Mouse (Mus musculus) midbrain, embryonic 11.5 days (tissue): Measurements from ENCODE around the gene Wdr54. TPM values are rescaled to one million over a fixed set of nuclear protein-coding genes. Genes with fewer than 3 reads are reported as not detected.

ENCODE experiments used
- ATAC-seq: fragments of 200-750 bp; cut with Nextera tagmentation; 2 replicates; pipeline ENCODE4 v1.8.0; 2017; ENCODE audit warnings: moderate TSS enrichment, moderate library complexity; ENCODE audit not compliant: low FRiP score
- DNase-seq: peaks from one replicate; pipeline ENCODE4 v3.0.0; 2015; ENCODE audit warnings: low spot score; ENCODE audit errors: missing footprints
- H3K27ac ChIP-seq: fragments of 300-500 bp; sonication (generic); 2 replicates; pipeline ENCODE4 v1.5.1; 2014; ENCODE audit warnings: low read depth, low read length
- H3K27me3 ChIP-seq: fragments of 300-500 bp; sonication (generic); 2 replicates; pipeline ENCODE4 v1.6.1; 2014; ENCODE audit warnings: mild to moderate bottlenecking, low read length, moderate library complexity, mixed read lengths; ENCODE audit not compliant: control insufficient read depth, insufficient read depth
- H3K36me3 ChIP-seq: fragments of 300-500 bp; sonication (generic); 2 replicates; pipeline ENCODE4 v1.6.1; 2014; ENCODE audit warnings: mild to moderate bottlenecking, low read length, moderate library complexity, mixed read lengths; ENCODE audit not compliant: control insufficient read depth, insufficient read depth
- H3K4me1 ChIP-seq: fragments of 300-500 bp; sonication (generic); 2 replicates; pipeline ENCODE4 v1.6.1; 2014; ENCODE audit warnings: low read length; ENCODE audit not compliant: control insufficient read depth, insufficient read depth
- H3K4me2 ChIP-seq: fragments of 300-500 bp; sonication (generic); 2 replicates; pipeline ENCODE4 v1.6.1; 2014; ENCODE audit warnings: mild to moderate bottlenecking, moderate library complexity
- H3K4me3 ChIP-seq: fragments of 300-500 bp; sonication (generic); 2 replicates; pipeline ENCODE4 v1.5.1; 2014; ENCODE audit warnings: low read depth, low read length
- H3K9ac ChIP-seq: fragments of 300-500 bp; sonication (generic); 2 replicates; pipeline ENCODE4 v1.6.1; 2014; ENCODE audit warnings: low read length
- H3K9me3 ChIP-seq: fragments of 300-500 bp; sonication (generic); 2 replicates; pipeline ENCODE4 v1.6.1; 2016; ENCODE audit warnings: low read length; ENCODE audit not compliant: control insufficient read depth
- WGBS: fragments of 180-500 bp; shearing (Covaris S2); extraction: QIAGEN DNeasy Blood & Tissue Kit; methylation state at CpG from one replicate; pipeline ENCODE4 v1.1.7; 2014; 5-methylcytosine and 5-hydroxymethylcytosine counted together
- polyA plus RNA-seq: library from polyadenylated mRNA; unstranded; fragments of >200 nt; fragmentation: Nextera tagmentation; extraction: Ambion mirVana; gene quantifications from 2 replicates; pipeline ENCODE4 v1.2.1, GENCODE M21; 2014

Gene Wdr54
- polyA plus RNA-seq, 1 experiment from 2014 or later: 13.7 TPM

GRCm38 (mm10) chr6:83147280-83147679 is 8.9 kb downstream of the Wdr54 start:
- H3K4me1 ChIP-seq: peaks cover 12% of the 10 kb centered on the region

DNA sequence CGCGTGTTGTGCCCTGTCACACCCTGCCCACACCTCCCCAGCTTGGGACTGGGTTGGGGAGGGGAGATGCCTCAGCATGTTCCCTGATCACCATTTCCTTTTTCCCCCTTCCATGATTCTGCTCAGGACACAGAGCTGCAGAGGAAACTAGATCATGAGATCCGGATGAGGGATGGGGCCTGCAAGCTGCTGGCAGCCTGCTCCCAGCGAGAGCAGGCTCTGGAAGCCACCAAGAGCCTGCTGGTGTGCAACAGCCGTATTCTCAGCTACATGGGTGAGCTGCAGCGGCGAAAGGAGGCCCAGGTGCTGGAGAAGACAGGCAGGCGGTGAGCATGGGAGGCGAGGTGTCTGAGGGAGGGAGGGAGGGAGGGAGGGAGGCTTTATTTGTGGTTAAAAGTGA is 10.4 kb downstream of the Wdr54 start:
- Histone ChIP-seq H3K36me3 (0 out of 2 replicates have a peak, but pooled peaks cover 5% of the 10 kb centered on the region), H3K4me1 (peaks cover 12% of the 10 kb centered on the region), H3K27me3 (no peaks in the 10 kb centered on the region; the same call in 1 of the 2 replicates), H3K4me3 (no peak overlapping the region), H3K4me2 (no peak overlapping the region), H3K9ac (no peak overlapping the region), H3K27ac (no peak overlapping the region), H3K9me3 (no peaks in the 10 kb centered on the region)
- no peak for ATAC-seq
- WGBS: 78% methylated on average over 9 of the region's 9 CpGs
- DNase-seq: no peak

More at GRCm38 (mm10) chr6:83147280-83147679, 8.9 kb downstream of the Wdr54 start:
- 53% methylated on average over 7 of the region's 7 CpGs for WGBS
- no peak overlapping the region for H3K27ac ChIP-seq
- H3K4me2 ChIP-seq: no peak overlapping the region
- no peaks in the 10 kb centered on the region; the same call in 1 of the 2 replicates for H3K27me3 ChIP-seq
- no peak for DNase-seq
- H3K9me3 ChIP-seq: no peaks in the 10 kb centered on the region
- no peak overlapping the region for H3K9ac ChIP-seq
- H3K4me3 ChIP-seq: no peak overlapping the region
- no peak for ATAC-seq
- H3K36me3 ChIP-seq: 0 out of 2 replicates have a peak, but pooled peaks cover 5% of the 10 kb centered on the region

DNA sequence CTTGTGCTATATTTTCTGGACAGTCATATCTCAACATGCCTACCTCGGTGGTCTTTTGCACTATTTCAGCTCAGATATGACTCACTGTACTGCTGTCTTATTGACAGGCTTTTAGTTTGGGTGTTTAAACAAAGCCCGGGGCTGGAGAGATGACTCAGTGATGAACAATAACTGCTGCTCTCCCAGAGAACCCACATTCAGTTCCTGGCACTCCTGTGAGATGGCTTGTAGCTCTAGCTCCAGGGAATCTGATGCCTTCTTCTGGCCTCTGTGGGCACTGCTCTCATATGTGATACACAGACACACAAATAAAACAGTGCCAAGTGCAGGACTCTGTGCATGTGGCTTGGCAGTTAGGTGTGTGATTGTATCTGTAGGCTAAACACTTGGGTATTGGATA is 11.0 kb downstream of the Wdr54 start:
- Histone ChIP-seq H3K27me3 (no peaks in the 10 kb centered on the region; the same call in 1 of the 2 replicates), H3K27ac (no peak overlapping the region), H3K4me3 (no peak overlapping the region), H3K4me2 (no peak overlapping the region), H3K9ac (no peak overlapping the region), H3K9me3 (no peaks in the 10 kb centered on the region), H3K36me3 (0 out of 2 replicates have a peak, but pooled peaks cover 5% of the 10 kb centered on the region), H3K4me1 (peaks cover 10% of the 10 kb centered on the region)
- DNase-seq (no peak), ATAC-seq (no peak)
- WGBS: 73% methylated on average over 2 of the region's 2 CpGs

DNA sequence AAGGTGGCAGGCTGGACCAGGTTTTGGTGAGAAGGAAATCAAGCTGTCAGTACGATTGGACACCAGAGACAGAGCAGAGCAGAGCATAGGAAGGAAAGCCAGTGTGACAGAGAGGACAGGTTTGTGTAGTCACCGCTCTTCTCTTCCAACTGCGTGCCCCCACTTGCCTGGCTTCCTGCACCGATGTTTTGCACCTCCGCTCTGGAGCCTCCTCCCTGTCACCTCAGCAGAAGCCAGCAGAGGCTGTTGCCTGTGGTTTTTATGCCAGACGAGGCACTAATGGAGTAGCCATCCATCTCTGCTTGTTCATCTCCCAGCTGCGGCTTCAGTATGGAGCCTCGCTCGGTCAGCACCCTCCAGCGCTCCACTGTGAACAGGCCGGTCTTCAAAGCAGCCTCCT is 13.3 kb downstream of the Wdr54 start:
- no peak for DNase-seq
- Histone ChIP-seq H3K27me3 (no peaks in the 10 kb centered on the region; the same call in 1 of the 2 replicates), H3K4me2 (no peak overlapping the region), H3K4me3 (no peak overlapping the region), H3K9ac (no peak overlapping the region), H3K9me3 (no peaks in the 10 kb centered on the region), H3K4me1 (peaks cover 24% of the 10 kb centered on the region), H3K36me3 (no peaks in the 10 kb centered on the region), H3K27ac (no peak overlapping the region)
- no peak; the same call in 1 of the 2 replicates for ATAC-seq
- 53% methylated on average over 11 of the region's 11 CpGs for WGBS

DNA sequence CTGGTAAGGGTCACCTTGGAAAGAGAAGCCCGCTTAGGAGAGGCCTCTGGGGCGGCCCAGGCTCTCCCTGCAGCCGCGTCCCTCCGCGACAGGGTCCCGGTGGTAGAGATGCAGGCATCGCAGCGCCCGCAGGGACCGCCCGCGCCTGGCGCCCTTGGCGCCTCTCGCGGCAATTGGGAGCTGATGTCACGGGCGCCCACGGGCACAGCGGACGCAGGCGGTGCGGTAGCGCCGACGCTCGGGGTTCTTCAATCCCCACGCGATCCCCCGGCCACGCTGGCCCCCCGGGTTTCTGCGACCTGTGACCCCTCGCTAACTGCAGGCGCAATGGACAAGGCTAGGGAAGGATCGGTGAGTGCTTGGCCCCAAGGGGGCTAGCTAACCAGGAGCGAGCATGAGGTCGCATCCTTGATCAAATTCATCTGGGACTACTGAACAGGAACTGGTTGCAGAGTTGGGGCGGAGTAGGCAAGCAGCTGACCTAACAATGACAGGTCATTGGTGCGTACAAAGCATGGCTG is 13.9 kb downstream of the Wdr54 start:
- Histone ChIP-seq H3K9ac (peak overlapping the region; percentile 57), H3K4me3 (peak overlapping the region; percentile 31), H3K4me1 (peaks cover 27% of the 10 kb centered on the region), H3K27ac (no peak overlapping the region), H3K27me3 (no peaks in the 10 kb centered on the region; the same call in 1 of the 2 replicates), H3K9me3 (no peaks in the 10 kb centered on the region), H3K4me2 (peak overlapping the region; percentile 54), H3K36me3 (no peaks in the 10 kb centered on the region)
- ATAC-seq (peak; percentile 22; the same call in 1 of the 2 replicates), DNase-seq (peak; percentile 88)
- 3% methylated on average over 41 of the region's 41 CpGs for WGBS

DNA sequence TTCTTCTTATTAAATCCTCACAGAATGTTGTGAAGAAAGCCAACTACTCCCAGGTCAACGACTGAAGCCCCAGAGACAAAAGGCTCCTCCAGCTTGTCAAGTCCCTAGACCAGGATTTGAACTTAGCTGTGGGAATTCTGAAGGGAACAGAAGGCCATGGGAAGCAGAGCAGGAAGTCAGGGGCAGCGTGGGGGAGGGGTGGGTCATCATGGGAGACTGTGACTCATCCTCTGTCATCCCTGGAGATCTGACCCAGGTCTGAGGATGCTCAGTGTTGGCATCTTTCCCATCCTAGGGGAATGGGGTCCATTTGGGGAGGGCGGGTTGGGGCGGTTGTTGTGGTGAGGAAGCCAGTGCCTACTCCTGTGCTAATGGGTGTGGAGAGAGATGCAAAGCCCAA is 14.6 kb downstream of the Wdr54 start:
- Histone ChIP-seq H3K27me3 (no peaks in the 10 kb centered on the region; the same call in 1 of the 2 replicates), H3K4me1 (peaks cover 33% of the 10 kb centered on the region), H3K4me3 (no peak overlapping the region), H3K9ac (no peak overlapping the region), H3K4me2 (peak overlapping the region; percentile 54), H3K9me3 (no peaks in the 10 kb centered on the region), H3K36me3 (no peaks in the 10 kb centered on the region), H3K27ac (no peak overlapping the region)
- DNase-seq (no peak), ATAC-seq (no peak)
- 28% methylated on average over 4 of the region's 4 CpGs for WGBS

GRCm38 (mm10) chr6:83140044-83140443 is 16.2 kb downstream of the Wdr54 start:
- Histone ChIP-seq H3K36me3 (no peaks in the 10 kb centered on the region), H3K27me3 (peaks cover 7% of the 10 kb centered on the region), H3K27ac (no peak overlapping the region), H3K4me1 (peaks cover 46% of the 10 kb centered on the region), H3K9me3 (no peaks in the 10 kb centered on the region), H3K4me2 (no peak overlapping the region), H3K9ac (no peak overlapping the region), H3K4me3 (no peak overlapping the region)
- 93% methylated on average over 8 of the region's 8 CpGs for WGBS
- DNase-seq (no peak), ATAC-seq (no peak)

GRCm38 (mm10) chr6:83138056-83138455 is 18.1 kb downstream of the Wdr54 start:
- Histone ChIP-seq H3K27me3 (peaks cover 7% of the 10 kb centered on the region), H3K4me1 (peaks cover 46% of the 10 kb centered on the region), H3K36me3 (no peaks in the 10 kb centered on the region), H3K4me3 (peak overlapping the region; percentile 51), H3K4me2 (peak overlapping the region; percentile 86), H3K27ac (peak overlapping the region; percentile 99), H3K9ac (peak overlapping the region; percentile 97), H3K9me3 (no peaks in the 10 kb centered on the region)
- WGBS: under 1% methylated on average over 11 of the region's 11 CpGs
- DNase-seq (no peak), ATAC-seq (peak; percentile 54)

GRCm38 (mm10) chr6:83137576-83137950 is 18.6 kb downstream of the Wdr54 start:
- H3K27me3 ChIP-seq: peaks cover 7% of the 10 kb centered on the region
- no peaks in the 10 kb centered on the region for H3K36me3 ChIP-seq
- ATAC-seq: peak; percentile 78
- H3K4me1 ChIP-seq: peaks cover 46% of the 10 kb centered on the region
- H3K9ac ChIP-seq: peak overlapping the region; percentile 97
- DNase-seq: peak; percentile 99
- no peaks in the 10 kb centered on the region for H3K9me3 ChIP-seq
- under 1% methylated on average over 12 of the region's 12 CpGs for whole genome bisulfite sequencing
- H3K27ac ChIP-seq: peak overlapping the region; percentile 99
- H3K4me3 ChIP-seq: peak overlapping the region; percentile 51
- peak overlapping the region; percentile 86 for H3K4me2 ChIP-seq
